Mouse (Mus musculus): ENCODE measurements around the gene Pnliprp2.

Gene Pnliprp2

DNA sequence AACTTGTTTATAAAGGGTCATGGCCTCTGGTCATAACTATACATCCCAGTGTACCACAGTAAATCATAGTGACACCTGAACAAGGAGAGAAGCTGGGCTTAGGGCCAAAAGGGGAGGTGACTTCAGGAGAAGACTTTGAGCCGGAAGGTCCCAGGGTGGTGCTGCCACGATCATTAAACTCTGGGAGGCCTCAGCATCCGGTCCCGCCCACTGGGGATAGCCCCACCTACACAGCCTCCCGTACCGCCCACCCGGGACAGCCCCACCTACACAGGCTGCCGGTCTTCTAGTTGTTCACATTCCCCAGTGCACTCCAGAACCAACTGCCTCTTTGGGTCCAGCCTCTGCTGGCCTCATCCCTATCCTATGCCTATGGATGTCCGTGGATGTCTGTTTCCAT lies at the start of gene Pnliprp2:
Pnliprp2 (plus strand) TSS at position 297 of the 400 bp plus-strand sequence.
- DNase-seq (ENCODE audit: low read depth, low spot score): no peak

DNA sequence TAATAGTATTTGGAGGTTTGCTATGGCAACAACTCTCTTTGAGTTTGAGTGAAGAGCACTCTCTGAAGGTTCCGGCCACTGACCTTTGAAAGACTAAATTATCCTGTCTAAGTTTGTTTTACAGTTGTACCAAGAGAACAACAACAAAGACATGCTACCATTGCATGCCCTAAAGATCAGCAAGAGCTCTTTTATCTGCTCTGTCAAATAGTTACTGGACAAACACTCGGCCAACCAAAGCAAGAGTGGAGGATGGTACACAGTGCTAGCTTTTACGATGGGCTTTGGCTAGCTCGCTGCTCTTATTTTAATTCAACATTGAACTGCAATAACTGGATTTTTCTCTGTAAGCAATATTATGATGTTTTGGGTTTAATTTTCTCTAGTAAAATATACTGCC lies 41.6 kb upstream of the Pnliprp2 start:
- no peak for DNase-seq (ENCODE audit: low read depth, low spot score)

DNA sequence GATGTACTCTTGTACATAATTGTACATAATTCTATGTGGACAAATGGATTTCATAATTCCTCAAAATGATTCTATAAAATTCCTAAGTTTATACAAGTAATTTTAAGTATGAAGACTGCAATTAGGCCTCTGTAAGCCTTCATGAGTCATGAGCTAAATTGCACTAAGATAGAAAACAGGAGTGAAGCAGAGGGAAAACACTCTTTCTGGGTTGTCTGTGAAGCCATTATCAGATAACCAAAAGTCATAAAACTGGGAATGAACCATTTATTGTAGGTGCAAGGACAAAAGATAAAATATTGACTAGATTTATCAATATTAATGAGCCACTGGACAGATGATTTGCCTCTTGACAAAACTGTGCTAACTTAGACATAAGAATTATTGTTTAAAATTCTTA lies 39.1 kb upstream of the Pnliprp2 start:
- DNase-seq (ENCODE audit: low read depth, low spot score): no peak

DNA sequence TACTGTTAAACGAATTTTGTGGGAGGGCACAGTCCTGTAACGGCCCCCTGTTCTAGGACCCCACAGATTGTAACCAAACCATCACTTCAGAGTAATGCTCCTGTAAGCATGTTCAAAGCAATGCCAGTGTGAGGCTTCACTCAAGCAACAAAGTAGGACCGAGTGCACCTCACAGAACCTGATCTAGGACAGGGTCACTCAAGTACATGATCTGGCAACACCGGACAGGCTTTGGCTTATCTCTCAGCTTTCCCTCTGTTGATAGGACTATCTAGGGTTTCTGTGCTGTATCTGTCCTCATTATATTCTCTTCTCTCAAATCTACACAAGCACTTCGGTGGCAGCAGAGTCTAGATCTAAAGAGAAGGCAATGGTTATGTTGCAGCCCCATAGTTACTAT lies 33.0 kb upstream of the Pnliprp2 start:
- DNase-seq (ENCODE audit: low read depth, low spot score): no peak

DNA sequence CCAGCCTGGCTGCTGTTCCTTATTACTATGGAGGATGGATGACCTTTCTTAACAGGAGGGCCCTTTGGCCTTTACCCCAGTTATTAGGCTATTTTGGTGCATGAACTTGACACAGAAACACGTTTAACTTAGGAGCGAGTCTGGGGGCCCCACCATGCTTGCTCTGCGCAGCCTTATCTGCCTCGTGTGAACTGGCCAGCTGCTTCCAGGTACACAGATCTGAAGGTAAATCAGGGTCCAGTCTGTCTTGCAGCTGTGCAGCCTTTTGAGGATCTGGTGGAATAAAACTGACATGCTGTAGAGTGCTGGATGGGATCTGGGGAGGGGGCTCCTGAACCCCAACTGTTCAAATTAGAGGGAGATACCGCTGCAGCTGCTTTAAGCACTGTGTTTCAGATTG lies 31.8 kb upstream of the Pnliprp2 start:
- no peak for DNase-seq (ENCODE audit: low read depth, low spot score)

DNA sequence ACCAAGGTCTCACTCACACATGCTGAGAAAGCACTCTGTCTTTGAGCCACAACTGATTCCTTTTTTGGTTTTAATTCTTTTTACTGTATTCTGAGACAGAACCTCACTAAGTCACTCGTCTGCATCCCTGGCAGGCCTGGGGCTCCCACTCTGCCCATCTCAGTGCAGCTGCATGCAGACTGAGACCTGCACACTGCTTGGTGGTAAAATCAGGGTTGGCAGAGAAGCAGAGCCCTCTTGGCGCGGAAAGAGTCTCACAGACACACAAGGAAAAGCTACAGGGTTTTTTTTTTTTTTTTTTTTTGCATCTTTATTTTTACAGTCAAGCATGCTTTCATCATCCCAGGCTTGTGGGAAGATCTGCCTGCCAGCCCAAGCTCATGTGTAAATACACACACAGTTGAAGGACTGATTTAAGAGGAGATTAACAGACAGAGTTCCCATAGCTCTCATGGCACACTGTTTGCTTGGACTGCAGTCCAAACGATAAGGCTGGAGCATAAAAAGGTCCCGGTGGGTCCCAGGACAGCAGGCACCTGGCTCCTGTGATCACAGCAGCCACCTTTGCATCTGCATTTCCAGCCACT lies 31.0 kb upstream of the Pnliprp2 start, which contains the start of gene Pnliprp1:
Pnliprp1 (plus strand) TSS at position 443 of the 587 bp plus-strand sequence.
- no peak for DNase-seq (ENCODE audit: low read depth, low spot score)

DNA sequence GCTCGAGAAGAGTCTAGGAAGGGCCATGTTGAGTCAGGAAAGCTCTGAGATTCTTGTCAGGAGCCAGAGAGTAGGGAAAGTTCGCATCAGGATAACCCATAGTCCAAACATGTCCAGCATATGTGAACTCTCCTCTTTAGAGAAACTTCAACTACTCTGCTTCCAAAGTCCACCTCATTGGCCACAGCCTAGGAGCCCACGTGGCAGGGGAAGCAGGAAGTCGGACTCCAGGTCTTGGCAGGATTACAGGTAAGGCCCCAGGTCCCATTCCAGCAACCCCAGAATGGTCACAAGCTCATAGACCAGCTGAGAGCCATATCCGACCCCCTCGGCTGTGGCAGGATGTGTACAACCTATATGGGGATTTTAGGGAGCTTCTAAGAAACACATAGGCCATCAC lies 26.3 kb upstream of the Pnliprp2 start:
- no peak for DNase-seq (ENCODE audit: low read depth, low spot score)

DNA sequence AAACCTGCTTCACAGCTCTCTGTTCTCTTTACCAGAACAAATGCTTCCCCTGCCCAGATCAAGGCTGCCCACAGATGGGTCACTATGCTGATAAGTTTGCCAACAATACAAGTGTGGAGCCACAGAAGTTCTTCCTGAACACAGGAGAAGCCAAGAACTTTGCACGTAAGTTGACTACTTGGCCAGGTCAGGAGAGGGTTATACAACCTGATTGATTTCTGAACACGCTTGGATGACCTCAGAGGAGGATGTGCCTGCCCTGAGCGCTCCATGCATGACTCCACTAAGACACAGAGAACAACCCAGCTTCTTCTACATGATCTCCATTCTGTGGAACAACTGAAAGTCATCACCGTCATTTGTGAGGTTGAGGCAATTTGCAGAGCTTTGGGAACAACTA lies 21.4 kb upstream of the Pnliprp2 start:
- no peak for DNase-seq (ENCODE audit: low read depth, low spot score)

DNA sequence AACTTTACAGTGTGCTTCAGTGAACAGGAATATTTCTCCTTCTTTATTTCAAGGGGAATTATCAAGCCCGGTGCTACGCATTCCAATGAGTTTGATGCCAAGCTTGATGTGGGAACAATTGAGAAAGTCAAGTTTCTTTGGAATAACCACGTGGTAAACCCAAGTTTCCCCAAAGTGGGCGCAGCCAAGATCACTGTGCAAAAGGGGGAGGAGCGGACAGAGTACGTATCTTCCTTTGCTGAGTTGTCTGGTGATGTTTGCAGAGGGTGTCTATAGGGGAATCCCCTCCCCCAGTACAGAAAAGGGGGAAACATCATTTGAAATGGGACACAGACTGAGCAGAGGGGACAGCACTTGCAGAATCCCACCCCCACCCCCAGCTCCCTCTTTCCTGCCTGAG lies 18.5 kb upstream of the Pnliprp2 start:
- no peak for DNase-seq (ENCODE audit: low read depth, low spot score)

DNA sequence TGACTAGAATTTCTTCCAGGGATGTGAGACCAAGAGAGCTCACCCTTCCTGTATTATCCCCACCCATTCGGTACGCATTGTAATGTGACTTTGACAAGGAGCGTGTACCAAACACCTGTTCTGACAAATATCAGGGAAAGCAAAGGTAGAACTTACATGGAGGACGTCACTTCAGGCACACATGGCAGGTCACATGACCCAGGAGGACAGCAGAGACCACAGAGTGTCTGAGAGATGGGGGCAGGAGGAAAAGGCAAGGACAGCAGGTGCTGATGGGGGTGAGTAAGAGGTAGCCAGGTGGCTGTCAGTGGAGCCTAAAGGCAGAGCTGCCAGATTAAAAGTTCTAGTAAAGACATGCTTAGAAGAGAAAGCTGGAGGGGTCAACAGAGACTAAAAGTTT lies 16.8 kb upstream of the Pnliprp2 start:
- DNase-seq (ENCODE audit: low read depth, low spot score): no peak

DNA sequence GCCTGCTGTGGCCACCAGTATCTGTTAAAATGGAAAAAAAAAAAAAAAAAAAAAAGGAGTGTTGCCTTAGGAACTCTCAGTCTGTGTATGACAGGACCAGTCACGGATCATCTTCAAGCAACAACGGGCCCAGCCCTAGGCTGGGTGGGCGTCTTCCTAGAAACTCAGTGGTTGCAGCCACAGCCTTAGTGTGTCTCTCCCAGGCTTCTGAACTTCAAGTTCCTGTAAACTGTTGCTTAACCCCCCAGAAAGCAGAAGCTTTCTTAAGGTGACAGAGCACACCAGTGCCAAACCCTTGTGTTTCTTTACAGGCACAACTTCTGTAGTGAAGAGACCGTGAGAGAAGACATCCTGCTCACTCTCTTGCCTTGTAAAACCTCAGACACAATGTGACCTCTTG lies 15.8 kb upstream of the Pnliprp2 start:
- no peak for DNase-seq (ENCODE audit: low read depth, low spot score)

DNA sequence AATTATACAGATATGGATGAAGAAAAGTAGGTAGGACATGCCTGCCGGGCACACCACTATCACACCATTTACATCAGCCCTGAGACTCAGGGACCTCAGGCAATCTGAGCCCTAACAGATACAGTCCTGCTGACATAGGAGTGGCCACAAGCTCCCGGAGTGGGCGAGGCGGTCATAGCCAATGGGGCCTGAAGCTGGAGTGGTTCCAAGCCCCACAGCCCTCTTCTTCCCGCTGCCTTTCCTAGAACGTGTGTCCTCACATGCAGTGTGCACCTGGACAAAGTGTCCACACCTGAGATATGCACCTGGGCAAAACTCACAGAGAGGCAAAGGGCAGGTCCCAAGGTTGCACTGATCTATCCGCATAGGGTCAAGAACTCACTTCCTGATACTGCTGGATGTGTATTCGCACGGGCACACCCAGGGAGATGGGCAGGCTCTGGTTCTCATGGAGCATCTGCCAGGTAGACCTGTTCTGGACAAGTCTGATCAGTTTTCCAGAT lies 12.0 kb upstream of the Pnliprp2 start:
- no peak for DNase-seq (ENCODE audit: low read depth, low spot score)

DNA sequence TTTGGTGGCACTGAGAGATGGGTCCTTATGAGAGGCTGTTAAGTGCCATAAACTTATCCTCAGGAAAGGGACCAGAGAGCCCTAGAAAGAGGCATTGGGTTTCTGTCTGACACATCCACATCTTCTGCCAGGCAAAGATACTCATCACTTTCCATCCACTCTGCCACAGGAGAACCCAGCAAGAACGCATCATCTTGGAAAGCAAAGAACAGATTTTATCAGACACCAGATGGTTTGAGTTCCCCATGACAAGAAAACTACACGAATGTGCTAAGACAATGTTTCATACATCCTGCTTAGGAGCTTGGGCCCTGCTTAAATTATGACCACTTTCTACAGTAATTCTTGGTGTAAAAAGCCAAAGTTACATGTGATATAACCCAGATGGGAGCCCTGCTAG lies 8.7 kb upstream of the Pnliprp2 start:
- no peak for DNase-seq (ENCODE audit: low read depth, low spot score)

DNA sequence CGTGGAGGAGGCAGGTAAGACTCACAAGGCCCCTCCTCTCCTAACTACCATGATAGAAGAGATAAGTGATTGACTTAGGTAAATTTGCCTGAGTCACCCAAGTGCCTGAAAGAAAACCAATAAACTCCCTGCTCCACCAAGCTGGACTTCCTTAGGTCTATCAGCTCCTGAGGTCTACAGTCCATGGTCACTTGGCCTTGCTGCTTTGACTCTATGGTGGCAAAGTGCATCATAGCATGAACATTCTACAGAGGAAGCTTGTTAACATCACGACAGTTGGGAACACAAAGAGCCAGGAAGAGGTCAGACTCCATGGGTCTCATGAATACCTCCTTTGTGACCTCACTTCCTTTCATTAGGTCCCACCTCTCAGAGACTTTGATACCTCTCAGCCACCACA lies 8.0 kb upstream of the Pnliprp2 start:
- no peak for DNase-seq (ENCODE audit: low read depth, low spot score)

DNA sequence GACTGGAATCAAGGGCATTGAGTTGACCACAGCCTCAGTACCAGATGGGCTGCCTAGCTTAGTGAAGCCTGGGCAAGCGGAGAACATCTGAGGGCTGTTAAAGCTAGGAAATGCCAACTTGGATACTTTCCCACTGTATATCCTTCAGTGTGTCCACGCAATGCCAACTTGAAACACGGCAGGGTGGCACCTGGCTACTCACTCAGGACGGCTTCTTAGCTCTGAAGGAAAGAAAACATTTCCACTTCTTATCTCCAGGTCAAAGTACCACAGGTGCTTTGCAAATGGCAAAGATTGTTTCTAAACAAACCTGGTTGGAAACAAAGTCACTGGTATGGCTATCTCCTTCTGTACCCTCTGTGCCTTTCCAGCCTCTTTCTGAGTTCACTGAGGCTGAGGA lies 648 bp upstream of the Pnliprp2 start:
- DNase-seq (ENCODE audit: low read depth, low spot score): no peak

DNA sequence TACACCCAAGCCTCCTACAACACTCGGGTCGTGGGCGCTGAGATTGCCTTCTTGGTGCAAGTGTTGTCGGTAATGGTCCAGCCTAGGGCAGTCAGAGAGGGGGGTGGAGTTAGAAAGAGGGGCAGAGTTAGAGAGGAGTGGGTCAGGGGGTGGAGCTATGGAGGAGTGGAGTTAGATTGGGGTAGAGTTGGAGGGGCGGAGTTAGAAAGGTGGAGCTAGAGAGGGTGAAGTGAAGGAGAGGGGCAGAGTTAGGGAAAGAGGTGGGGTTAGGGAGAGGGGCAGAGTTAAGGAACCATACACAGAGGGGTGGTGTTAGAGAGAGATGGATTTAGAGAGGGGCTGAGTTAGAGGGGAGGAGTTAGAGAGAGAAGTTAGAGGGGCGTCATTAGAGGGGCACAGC lies 2.8 kb downstream of the Pnliprp2 start:
- no peak for DNase-seq (ENCODE audit: low read depth, low spot score)

DNA sequence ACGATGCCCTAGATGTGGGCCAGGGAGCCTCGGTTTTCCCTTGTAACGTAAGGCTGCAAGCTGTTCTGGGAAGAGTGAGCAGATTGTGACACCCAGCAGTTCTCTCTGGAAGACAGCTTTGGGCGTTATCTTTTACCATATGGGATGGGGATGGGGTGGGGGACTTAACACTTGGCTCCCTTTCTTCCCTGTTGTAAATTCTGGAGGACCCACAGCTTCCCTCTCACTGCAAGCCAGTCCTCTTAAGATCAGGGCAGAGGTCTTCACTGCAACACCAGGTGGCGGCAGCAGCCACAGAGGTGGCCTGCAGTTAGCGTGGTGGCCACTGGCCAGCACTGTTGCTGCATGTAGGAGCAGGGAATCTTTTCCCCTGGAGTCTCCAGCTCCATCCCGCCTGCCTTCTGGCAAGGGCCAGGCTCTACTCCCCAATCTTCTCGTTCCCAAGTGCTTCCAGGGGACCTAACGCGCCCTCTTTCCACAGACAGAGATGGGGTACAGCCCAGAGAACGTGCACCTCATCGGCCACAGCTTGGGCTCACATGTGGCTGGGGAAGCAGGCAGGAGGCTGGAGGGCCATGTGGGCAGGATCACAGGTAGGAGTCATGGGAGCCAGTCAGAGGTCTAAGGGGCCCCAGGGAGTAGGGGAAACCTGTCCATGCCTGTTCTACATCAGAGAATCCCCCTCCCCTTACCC lies 3.5 kb downstream of the Pnliprp2 start:
- DNase-seq (ENCODE audit: low read depth, low spot score): peak; percentile 40

DNA sequence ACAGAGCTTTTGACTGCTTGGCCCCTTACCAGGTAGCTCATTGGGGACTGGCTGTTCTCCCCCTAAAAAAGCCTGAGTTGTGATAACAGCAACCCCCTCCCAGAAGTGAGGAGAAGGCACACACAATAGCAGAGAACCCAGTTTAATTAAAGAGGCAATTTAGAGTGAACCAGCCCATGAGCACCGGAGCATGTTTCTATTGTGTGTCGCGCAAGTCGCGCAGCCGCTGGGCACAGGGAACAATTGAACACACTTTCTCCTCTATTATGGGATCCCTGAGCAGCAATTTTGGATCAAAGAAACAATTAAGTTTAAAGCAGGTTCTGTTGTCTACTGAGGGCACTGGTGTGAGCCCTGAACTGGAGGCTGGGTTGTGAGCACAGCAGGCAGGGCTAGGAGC lies 7.8 kb downstream of the Pnliprp2 start:
- no peak for DNase-seq (ENCODE audit: low read depth, low spot score)

DNA sequence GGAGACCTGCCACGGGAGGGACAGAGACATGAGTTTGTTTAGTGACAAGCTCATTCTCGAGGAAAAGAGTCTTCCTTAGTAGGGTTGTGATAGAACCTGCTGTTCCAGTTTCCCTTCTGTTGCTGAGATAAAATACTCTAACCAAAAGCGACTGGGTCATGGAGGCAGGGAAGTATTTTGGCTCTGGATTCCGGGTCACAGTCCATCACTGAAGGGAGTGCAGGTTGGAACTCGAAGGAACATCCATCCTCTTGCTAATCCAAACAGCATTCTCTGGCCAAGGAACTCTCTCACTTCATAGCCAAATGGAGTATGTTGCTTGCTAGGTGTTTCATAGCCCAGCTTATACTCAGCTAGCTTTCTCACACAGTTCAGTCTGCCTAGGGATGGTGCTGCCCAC lies 16.9 kb downstream of the Pnliprp2 start:
- no peak for DNase-seq (ENCODE audit: low read depth, low spot score)

DNA sequence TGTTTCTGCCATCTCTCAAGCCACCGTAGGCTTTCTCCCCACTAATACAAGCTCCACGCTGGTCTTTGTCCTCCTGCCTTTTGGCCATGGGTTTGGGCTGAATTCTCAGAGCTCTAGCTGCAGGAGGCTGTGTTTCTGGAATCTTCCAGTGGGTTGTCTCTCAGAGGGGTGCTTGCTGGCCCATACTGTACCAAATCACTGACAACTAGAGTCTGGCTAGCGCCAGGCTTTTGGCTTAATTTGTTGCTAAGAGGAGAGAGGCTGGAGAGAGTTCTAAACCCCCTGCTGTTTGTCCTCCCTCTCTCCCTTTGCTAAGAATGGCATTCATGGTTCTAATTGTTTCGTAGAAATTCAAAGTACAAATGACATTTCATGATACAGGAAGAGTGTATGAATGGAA lies 22.0 kb downstream of the Pnliprp2 start:
- DNase-seq (ENCODE audit: low read depth, low spot score): no peak

DNA sequence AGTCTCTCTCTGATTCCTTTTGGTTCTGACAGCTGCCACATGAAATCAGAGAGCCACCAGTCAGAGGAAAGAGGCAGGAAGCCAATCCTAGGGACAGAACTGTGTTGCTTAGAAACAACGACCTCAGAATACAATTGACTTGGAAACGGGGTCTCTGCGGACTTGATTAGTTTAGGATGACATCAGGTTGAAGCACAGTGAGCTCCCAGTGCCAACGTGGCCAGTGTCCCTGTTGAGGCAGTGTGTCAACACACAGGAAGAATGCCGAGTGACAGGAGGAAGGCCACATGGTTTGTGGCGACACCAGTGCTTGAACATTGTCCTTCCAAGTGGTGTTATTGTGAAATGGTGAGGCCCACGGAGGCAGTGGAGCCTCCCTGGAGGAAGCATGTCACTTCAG lies 24.4 kb downstream of the Pnliprp2 start:
- no peak for DNase-seq (ENCODE audit: low read depth, low spot score)

DNA sequence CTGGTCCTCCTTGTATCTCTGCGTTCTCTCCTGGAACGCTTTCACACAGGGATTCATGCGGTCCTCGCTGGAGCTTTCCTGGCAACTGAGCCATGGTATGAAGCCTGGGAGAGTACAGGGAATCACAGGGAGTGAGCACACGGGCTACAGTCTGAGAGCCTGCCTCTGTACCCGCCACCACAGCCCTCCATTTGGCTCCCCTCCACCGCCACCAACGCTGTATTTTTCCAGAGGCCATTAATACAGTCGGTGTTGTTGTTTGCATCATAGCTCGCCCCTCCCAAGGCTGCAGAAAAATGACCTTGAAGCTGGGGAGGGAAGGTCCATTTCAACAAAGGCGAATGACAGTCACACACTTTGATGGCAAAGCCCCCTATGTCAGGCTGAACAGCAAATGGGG lies 29.7 kb downstream of the Pnliprp2 start:
- DNase-seq (ENCODE audit: low read depth, low spot score): no peak

DNA sequence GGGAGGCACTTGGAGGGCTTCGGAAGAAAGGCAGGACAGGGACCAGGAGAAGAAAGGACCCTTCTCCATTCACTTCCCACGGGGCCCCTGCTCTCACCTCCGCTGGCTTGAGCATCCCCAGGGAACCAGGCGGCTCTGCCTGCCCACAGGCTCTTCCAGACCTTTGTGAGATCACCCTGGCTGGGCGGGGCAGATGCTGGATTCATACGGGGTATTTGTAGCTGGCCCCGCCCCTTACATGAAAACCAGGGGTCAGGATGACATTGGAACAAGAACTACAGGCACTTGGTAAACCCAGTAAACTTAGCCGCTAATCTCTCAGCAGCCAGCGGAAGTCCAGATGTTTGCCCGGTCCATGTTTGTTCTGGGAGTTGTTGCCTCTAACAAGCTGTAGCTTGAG lies 34.8 kb downstream of the Pnliprp2 start, which contains the start of gene 1700019N19Rik:
1700019N19Rik (minus strand) TSS at position 178 of the 400 bp plus-strand sequence.
- no peak for DNase-seq (ENCODE audit: low read depth, low spot score)

Data from embryo, embryonic 11.5 days (tissue).